12 mouse cellular contexts compared by ENCODE assay signal in the genomic region with DNA sequence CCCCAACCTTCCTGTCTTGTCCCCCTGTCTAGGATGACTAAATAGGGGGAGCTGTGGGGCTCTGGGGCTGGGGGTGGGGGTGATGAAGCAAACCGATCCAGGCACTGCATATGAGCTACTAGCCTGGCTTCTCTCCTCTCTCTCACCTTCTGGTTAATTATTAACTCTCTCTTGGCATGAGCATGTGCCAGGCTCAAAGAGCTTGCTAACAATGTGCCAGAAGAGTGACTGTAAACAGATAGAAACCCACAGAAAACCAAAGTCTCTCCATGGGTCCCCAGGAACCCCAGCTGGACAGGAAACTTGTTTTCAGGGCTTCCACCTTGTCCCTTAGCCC. TPM values are rescaled to one million over a fixed set of nuclear protein-coding genes. Genes with fewer than 3 reads are reported as not detected.
DNase-seq lines count a peak whose midpoint lies in the region; ATAC-seq and TF ChIP-seq lines count a peak whose summit lies in the region.
"Had no signal": no experiment of that assay in that cellular context is flagged by ENCODE, and none has a peak within 500 bp of the region (broad histone marks: within the 10 kb centered on the region; RNA-seq: fewer than 3 reads in every experiment).

No protein-coding gene starts in this region.

- H3K9me3 ChIP-seq in liver, postnatal 0 days (ENCODE audit: low read length) = no peaks in the 10 kb centered on the region
- H3K9me3 ChIP-seq in forebrain, embryonic 12.5 days = no peaks in the 10 kb centered on the region
- H3K9me3 ChIP-seq: forebrain, embryonic 13.5 days; midbrain, embryonic 15.5 days had no signal

- no peak overlapping the region for H3K4me2 ChIP-seq in liver, postnatal 0 days (ENCODE audit: low read depth, low read length)
- no peak overlapping the region for H3K4me2 ChIP-seq in forebrain, embryonic 12.5 days
- H3K4me2 ChIP-seq: forebrain, embryonic 13.5 days; midbrain, embryonic 15.5 days had no signal

- no peak overlapping the region for H3K9ac ChIP-seq in liver, postnatal 0 days (replicated peaks)
- no peak overlapping the region for H3K9ac ChIP-seq in forebrain, embryonic 12.5 days
- H3K9ac ChIP-seq: forebrain, embryonic 13.5 days; midbrain, embryonic 15.5 days had no signal

- DNase-seq in 3T3-L1 (ENCODE audit: low read depth, low spot score) (peak; percentile 11), NIH3T3 (ENCODE audit: low read depth) (peak; percentile 6), MN1 (ENCODE audit: low spot score) (no peak)
- peak; percentile 93 for DNase-seq in kidney, adult 9 months
- DNase-seq in liver, postnatal 0 days = no peak
- DNase-seq in right cerebral cortex, adult 18-20 months = no peak
- DNase-seq in layer of hippocampus, postnatal 36 days = no peak
- DNase-seq: gastrocnemius, postnatal 25 days; right cerebral cortex, postnatal 25 days had no signal

- no peaks in the 10 kb centered on the region for H3K27me3 ChIP-seq in liver, postnatal 0 days (ENCODE audit: insufficient read depth, low read length)
- no peaks in the 10 kb centered on the region for H3K27me3 ChIP-seq in forebrain, embryonic 12.5 days
- H3K27me3 ChIP-seq: forebrain, embryonic 13.5 days; midbrain, embryonic 15.5 days had no signal

- H3K36me3 ChIP-seq in liver, postnatal 0 days (replicated peaks; ENCODE audit: insufficient read depth, low read length) = peaks cover 33% of the 10 kb centered on the region
- peaks cover 46% of the 10 kb centered on the region for H3K36me3 ChIP-seq in forebrain, embryonic 12.5 days (replicated peaks)

- 38% methylated on average over 1 of the region's 1 CpGs for WGBS in liver, postnatal 0 days (ENCODE audit: insufficient replicate concordance)
- WGBS in forebrain, embryonic 12.5 days = 75% methylated on average over 1 of the region's 1 CpGs

- no peak for TF ChIP-seq EP300 in liver, postnatal 0 days (IDR thresholded peaks at IDR 0.05; ENCODE audit: low read depth)

- no peak overlapping the region for H3K4me3 ChIP-seq in liver, postnatal 0 days (ENCODE audit: low read depth, low read length)
- H3K4me3 ChIP-seq in forebrain, embryonic 12.5 days (replicated peaks) = no peak overlapping the region
- H3K4me3 ChIP-seq: forebrain, embryonic 13.5 days; midbrain, embryonic 15.5 days had no signal

- peaks cover 42% of the 10 kb centered on the region for H3K4me1 ChIP-seq in liver, postnatal 0 days (ENCODE audit: insufficient read depth)
- H3K4me1 ChIP-seq in forebrain, embryonic 12.5 days = 0 out of 2 replicates have a peak, but pooled peaks cover 5% of the 10 kb centered on the region
- H3K4me1 ChIP-seq: midbrain, embryonic 15.5 days had no signal

- no peak for TF ChIP-seq CTCF in liver, postnatal 0 days (IDR thresholded peaks at IDR 0.05; ENCODE audit: low read depth)

- peak overlapping the region; percentile 78 for H3K27ac ChIP-seq in liver, postnatal 0 days (ENCODE audit: low read depth)
- no peak overlapping the region for H3K27ac ChIP-seq in forebrain, embryonic 12.5 days
- H3K27ac ChIP-seq: forebrain, embryonic 13.5 days; midbrain, embryonic 15.5 days had no signal

- peak; percentile 78 for ATAC-seq in liver, postnatal 0 days
- no peak for ATAC-seq in forebrain, embryonic 12.5 days (ENCODE audit: low FRiP score)
- ATAC-seq: forebrain, embryonic 13.5 days; midbrain, embryonic 15.5 days had no signal

RNA-seq across cellular contexts. Expression of gene Amotl2, which starts 18.2 kb away (rescaled TPM):
- polyA plus RNA-seq in liver, postnatal 0 days (2015; fragmentation: Nextera tagmentation; extraction: Ambion mirVana) = 5.7 and 6.5 TPM in 2 replicates
- 82.4 TPM in 2 replicates for polyA plus RNA-seq in forebrain, embryonic 12.5 days (2016; fragmentation: Nextera tagmentation; extraction: Ambion mirVana)
- 10 to 100 TPM; 17.2 to 18.6 TPM for total RNA-seq in layer of hippocampus, postnatal 36 days (2021)

Comparison
In these comparisons a context has a peak if more than half of its experiments do, and no peak if none do; other contexts are left out.
1. DNase-seq: peak in 3T3-L1 (single experiment), NIH3T3 (single experiment) and kidney, adult 9 months (single experiment); none in liver, postnatal 0 days (single experiment), right cerebral cortex, adult 18-20 months (single experiment), MN1 (single experiment) and layer of hippocampus, postnatal 36 days (0 of 2).
2. RNA of gene Amotl2, which starts 18.2 kb away (polyA plus RNA-seq): 82.4 TPM in forebrain, embryonic 12.5 days; 5.7 to 6.5 TPM in liver, postnatal 0 days; every median in the first group is over 10 times any median in the second.